Mouse (Mus musculus) liver, adult 2 months (tissue): ENCODE results near the gene Numbl. TPM values are rescaled to one million over a fixed set of nuclear protein-coding genes. Genes with fewer than 3 reads are reported as not detected.

Experiments used
- DNase-seq: peaks from one replicate; pipeline ENCODE4 v3.0.0-alpha.2; 2011; ENCODE audit warnings: low read depth, low spot score; ENCODE audit errors: extremely low read depth
- H3K27ac ChIP-seq: fragments of 200-500 bp; replicated peaks from 2 replicates; pipeline ENCODE4 v1.5.1; 2012; ENCODE audit warnings: low read depth, mild to moderate bottlenecking, control low read depth, inconsistent platforms, low read length; ENCODE audit not compliant: insufficient read depth
- H3K27me3 ChIP-seq: fragments of 200-500 bp; 2 replicates; pipeline ENCODE4 v1.6.1; 2012; ENCODE audit warnings: mild to moderate bottlenecking, moderate library complexity, low read length, inconsistent platforms; ENCODE audit not compliant: control insufficient read depth, insufficient read depth
- H3K36me3 ChIP-seq: fragments of 200-500 bp; 2 replicates; pipeline ENCODE4 v1.6.1; 2012; ENCODE audit warnings: low read length, inconsistent platforms; ENCODE audit not compliant: control insufficient read depth, insufficient read depth
- H3K4me1 ChIP-seq: fragments of 200-500 bp; 2 replicates; pipeline ENCODE4 v1.6.1; 2011; ENCODE audit warnings: low read length; ENCODE audit not compliant: control insufficient read depth, insufficient read depth
- H3K4me3 ChIP-seq: fragments of 200-500 bp; 2 replicates; pipeline ENCODE4 v1.5.1; 2011; ENCODE audit warnings: low read depth, mild to moderate bottlenecking, control low read depth, low read length, moderate library complexity; ENCODE audit not compliant: insufficient read depth
- H3K79me2 ChIP-seq: fragments of 200-500 bp; 2 replicates; pipeline ENCODE4 v1.6.1; 2012; ENCODE audit warnings: inconsistent platforms, mild to moderate bottlenecking, low read length, moderate library complexity; ENCODE audit not compliant: control insufficient read depth, insufficient read depth
- H3K9ac ChIP-seq: fragments of 200-500 bp; 2 replicates; pipeline ENCODE4 v1.6.1; 2012; ENCODE audit warnings: low read depth, mild to moderate bottlenecking, control low read depth, inconsistent platforms, low read length
- CTCF ChIP-seq: fragments of 200-500 bp; IDR thresholded peaks from 2 replicates; pipeline ENCODE4 v1.5.1; 2011; ENCODE audit warnings: low read depth, low read length, control low read depth
- POLR2A ChIP-seq: fragments of 200-500 bp; IDR thresholded peaks from 2 replicates; pipeline ENCODE4 v1.6.1; 2011; ENCODE audit warnings: low read length, control low read depth; ENCODE audit not compliant: insufficient read depth; ENCODE audit errors: extremely low read depth
- WGBS: fragments of 180-500 bp; shearing (Covaris S2); methylation state at CpG from one replicate; pipeline ENCODE4 v1.1.7; 2018; 5-methylcytosine and 5-hydroxymethylcytosine counted together
- polyA plus RNA-seq: library from polyadenylated mRNA; depleted of rRNA; stranded (reverse); fragments of >200 nt; gene quantifications from 2 replicates; pipeline ENCODE4 v1.2.3, GENCODE M21; 2012; rRNA removed
- total RNA-seq: library from RNA; depleted of rRNA; stranded (reverse); fragments of >200 nt; gene quantifications from 2 replicates; pipeline ENCODE4 v1.2.3, GENCODE M21; 2014; rRNA removed

Gene Numbl
- total and polyA plus RNA-seq, 2 experiments: 0.46 to 1.5 TPM

DNA sequence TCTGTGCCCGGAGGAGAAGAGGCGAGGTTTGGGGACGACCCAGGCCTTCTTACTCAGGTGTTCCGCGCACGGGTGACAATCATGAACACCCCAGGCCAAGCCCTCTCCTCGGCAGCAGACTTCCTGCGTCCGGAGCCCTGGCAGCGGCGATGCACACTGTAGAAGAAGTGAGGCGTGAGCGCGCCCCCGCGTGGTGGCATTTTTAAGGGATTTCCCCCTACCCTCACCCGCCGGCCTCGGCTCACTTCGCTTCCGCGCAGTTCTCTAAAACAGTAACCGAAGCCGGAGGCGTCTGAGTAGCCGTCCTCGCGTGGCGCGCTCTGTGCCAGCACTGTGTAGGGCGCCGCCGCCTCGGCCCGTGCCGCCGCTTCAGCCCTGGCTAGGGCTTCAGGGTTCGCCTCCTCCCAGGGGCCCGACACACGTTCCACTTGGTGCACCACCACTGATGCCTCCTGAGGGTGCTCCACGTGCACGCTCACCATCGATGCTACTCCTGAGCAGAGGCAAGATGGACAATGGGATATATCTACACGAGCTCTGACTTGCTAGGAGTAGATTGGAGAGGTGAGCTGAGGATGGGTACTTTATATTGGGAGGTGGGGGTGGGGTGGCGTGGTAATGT is 71.2 kb downstream of the Numbl start:
- WGBS: 7% methylated on average over 45 of the region's 45 CpGs
- H3K36me3 ChIP-seq: no peaks in the 10 kb centered on the region
- no peak overlapping the region for H3K27ac ChIP-seq
- H3K9ac ChIP-seq: 0 out of 2 replicates have a peak overlapping the region, but pooled peaks have one; percentile 12
- TF ChIP-seq POLR2A (no peak), CTCF (peak; percentile 82)
- peaks cover 2% of the 10 kb centered on the region for H3K4me1 ChIP-seq
- H3K27me3 ChIP-seq: peaks cover 5% of the 10 kb centered on the region
- H3K4me3 ChIP-seq: no peak overlapping the region
- no peaks in the 10 kb centered on the region for H3K79me2 ChIP-seq
- peak; percentile 15 for DNase-seq

DNA sequence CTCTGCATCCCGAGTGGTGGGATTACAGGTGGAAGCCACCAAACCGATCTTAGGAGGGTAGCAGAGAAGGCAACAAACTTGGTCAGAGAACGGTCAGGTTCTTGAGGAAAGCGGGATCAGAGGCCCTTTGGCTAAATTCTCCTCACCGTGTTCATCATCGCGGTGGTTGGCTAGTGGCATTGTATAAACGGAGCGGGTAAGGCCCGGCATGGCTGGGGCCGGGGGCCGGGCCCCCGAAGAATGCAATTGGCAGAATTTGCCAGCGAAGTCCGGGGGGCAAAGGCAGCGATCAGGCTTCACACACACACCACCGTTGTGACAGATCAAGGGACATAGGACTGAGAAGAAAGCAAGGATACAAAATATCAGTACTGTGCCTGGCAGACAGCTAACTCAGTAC is 71.7 kb downstream of the Numbl start:
- no peak overlapping the region for H3K9ac ChIP-seq
- no peak for DNase-seq
- peaks cover 2% of the 10 kb centered on the region for H3K4me1 ChIP-seq
- no peaks in the 10 kb centered on the region for H3K79me2 ChIP-seq
- H3K27me3 ChIP-seq: peaks cover 5% of the 10 kb centered on the region
- H3K4me3 ChIP-seq: no peak overlapping the region
- TF ChIP-seq POLR2A (no peak), CTCF (no peak)
- H3K36me3 ChIP-seq: no peaks in the 10 kb centered on the region
- 32% methylated on average over 17 of the region's 17 CpGs for WGBS
- no peak overlapping the region for H3K27ac ChIP-seq

GRCm38 (mm10) chr7:27330709-27331540 is 72.7 kb downstream of the Numbl start:
- Histone ChIP-seq H3K4me1 (peaks cover 2% of the 10 kb centered on the region), H3K36me3 (no peaks in the 10 kb centered on the region), H3K27ac (peak overlapping the region; percentile 66), H3K27me3 (peaks cover 5% of the 10 kb centered on the region), H3K9ac (peak overlapping the region; percentile 36), H3K79me2 (no peaks in the 10 kb centered on the region), H3K4me3 (peak overlapping the region; percentile 57)
- peak; percentile 61 for DNase-seq
- no peak for TF ChIP-seq POLR2A
- TF ChIP-seq CTCF: no peak
- WGBS: under 1% methylated on average over 39 of the region's 39 CpGs

DNA sequence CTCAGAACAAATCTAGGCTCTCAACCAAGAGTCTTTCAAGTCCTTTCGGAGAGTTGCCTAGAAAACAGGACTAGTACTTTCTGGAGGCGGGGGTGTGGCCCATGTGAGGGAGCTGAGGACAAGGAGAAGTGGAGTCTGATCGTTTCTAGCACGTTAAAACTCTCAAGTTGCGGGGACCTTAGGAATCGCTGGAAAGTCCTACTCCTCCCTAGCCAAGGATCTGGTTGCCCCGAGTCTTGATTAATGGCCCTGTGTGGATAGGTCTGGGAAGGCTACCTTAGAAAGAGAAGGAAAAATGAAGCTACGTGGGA is 73.3 kb downstream of the Numbl start:
- no peak for DNase-seq
- Histone ChIP-seq H3K79me2 (no peaks in the 10 kb centered on the region), H3K9ac (peak overlapping the region; percentile 36; the same call in 1 of the 2 replicates), H3K27ac (peak overlapping the region; percentile 66), H3K36me3 (no peaks in the 10 kb centered on the region), H3K4me1 (no peaks in the 10 kb centered on the region; the same call in 1 of the 2 replicates), H3K27me3 (peaks cover 9% of the 10 kb centered on the region), H3K4me3 (peak overlapping the region; percentile 57)
- TF ChIP-seq CTCF: no peak
- TF ChIP-seq POLR2A: no peak
- WGBS: 8% methylated on average over 8 of the region's 8 CpGs

Other genes with a start within 250 kb of the Numbl start
- 815 and 1,006 TPM in 2 replicates for gene Cyp2a12, start 229.4 kb upstream of the Numbl start, total RNA-seq
- 590 and 699 TPM in 2 replicates for gene Cyp2a12, start 229.4 kb upstream of the Numbl start, polyA plus RNA-seq
- gene Cyp2f2, start 138.5 kb upstream of the Numbl start, total RNA-seq: 643 and 658 TPM in 2 replicates
- 1,932 and 2,426 TPM in 2 replicates for gene Cyp2f2, start 138.5 kb upstream of the Numbl start, polyA plus RNA-seq
- gene Cyp2t4, start 104.7 kb upstream of the Numbl start, total RNA-seq: not detected in 2 replicates
- not detected in 2 replicates for gene Cyp2t4, start 104.7 kb upstream of the Numbl start, polyA plus RNA-seq
- gene Egln2, start 91.6 kb upstream of the Numbl start, total RNA-seq: 35.4 and 46.6 TPM in 2 replicates
- 98.2 and 99.3 TPM in 2 replicates for gene Egln2, start 91.6 kb upstream of the Numbl start, polyA plus RNA-seq
- gene Rab4b, start 79.5 kb upstream of the Numbl start, total RNA-seq: 8.7 and 10.1 TPM in 2 replicates
- gene Rab4b, start 79.5 kb upstream of the Numbl start, polyA plus RNA-seq: 27.5 and 28.3 TPM in 2 replicates
- gene Gm21983, start 77.3 kb upstream of the Numbl start, total RNA-seq: 0.09 and 0.20 TPM in 2 replicates
- gene Gm21983, start 77.3 kb upstream of the Numbl start, polyA plus RNA-seq: 0.39 TPM in 1 of 2 replicates, not detected in the other
- not detected in 2 replicates for gene Mia, start 77.3 kb upstream of the Numbl start, total RNA-seq
- gene Mia, start 77.3 kb upstream of the Numbl start, polyA plus RNA-seq: 0.67 and 1.1 TPM in 2 replicates
- 3.9 and 4.2 TPM in 2 replicates for gene BC024978, start 62.7 kb upstream of the Numbl start, total RNA-seq
- gene BC024978, start 62.7 kb upstream of the Numbl start, polyA plus RNA-seq: 10.2 and 13.8 TPM in 2 replicates
- 10.5 and 17.0 TPM in 2 replicates for gene Snrpa, start 62.2 kb upstream of the Numbl start, total RNA-seq
- 76.8 and 79.1 TPM in 2 replicates for gene Snrpa, start 62.2 kb upstream of the Numbl start, polyA plus RNA-seq
- gene Itpkc, start 29.8 kb upstream of the Numbl start, total RNA-seq: 3.5 and 6.0 TPM in 2 replicates
- 4.0 and 5.8 TPM in 2 replicates for gene Itpkc, start 29.8 kb upstream of the Numbl start, polyA plus RNA-seq
- gene Coq8b, start 25.4 kb upstream of the Numbl start, total RNA-seq: 11.9 and 16.6 TPM in 2 replicates
- 35.2 and 36.2 TPM in 2 replicates for gene Coq8b, start 25.4 kb upstream of the Numbl start, polyA plus RNA-seq
- 9.4 and 24.2 TPM in 2 replicates for gene Ltbp4, start 79.3 kb downstream of the Numbl start, total RNA-seq
- 29.2 and 32.5 TPM in 2 replicates for gene Ltbp4, start 79.3 kb downstream of the Numbl start, polyA plus RNA-seq
- 3.6 and 4.4 TPM in 2 replicates for gene Shkbp1, start 97.6 kb downstream of the Numbl start, total RNA-seq
- gene Shkbp1, start 97.6 kb downstream of the Numbl start, polyA plus RNA-seq: 19.8 and 23.9 TPM in 2 replicates
- not detected in 2 replicates for gene Gm20479, start 99.0 kb downstream of the Numbl start, total RNA-seq
- not detected in 2 replicates for gene Gm20479, start 99.0 kb downstream of the Numbl start, polyA plus RNA-seq
- under 0.01 TPM in 1 of 2 replicates, not detected in the other for gene Sptbn4, start 189.3 kb downstream of the Numbl start, total RNA-seq
- 0.06 TPM in 1 of 2 replicates, not detected in the other for gene Sptbn4, start 189.3 kb downstream of the Numbl start, polyA plus RNA-seq
- 142 and 148 TPM in 2 replicates for gene Blvrb, start 189.5 kb downstream of the Numbl start, total RNA-seq
- 268 and 304 TPM in 2 replicates for gene Blvrb, start 189.5 kb downstream of the Numbl start, polyA plus RNA-seq
- 3.5 and 4.6 TPM in 2 replicates for gene Sertad3, start 215.3 kb downstream of the Numbl start, total RNA-seq
- gene Sertad3, start 215.3 kb downstream of the Numbl start, polyA plus RNA-seq: 6.9 and 8.3 TPM in 2 replicates
- gene Sertad1, start 228.5 kb downstream of the Numbl start, total RNA-seq: 7.7 and 9.5 TPM in 2 replicates
- 8.8 and 11.6 TPM in 2 replicates for gene Sertad1, start 228.5 kb downstream of the Numbl start, polyA plus RNA-seq
- gene Prx, start 240.9 kb downstream of the Numbl start, total RNA-seq: 0.07 TPM in 1 of 2 replicates, not detected in the other
- 0.05 and 0.07 TPM in 2 replicates for gene Prx, start 240.9 kb downstream of the Numbl start, polyA plus RNA-seq